ENCODE assay signal across 23 mouse cellular contexts in the genomic region with DNA sequence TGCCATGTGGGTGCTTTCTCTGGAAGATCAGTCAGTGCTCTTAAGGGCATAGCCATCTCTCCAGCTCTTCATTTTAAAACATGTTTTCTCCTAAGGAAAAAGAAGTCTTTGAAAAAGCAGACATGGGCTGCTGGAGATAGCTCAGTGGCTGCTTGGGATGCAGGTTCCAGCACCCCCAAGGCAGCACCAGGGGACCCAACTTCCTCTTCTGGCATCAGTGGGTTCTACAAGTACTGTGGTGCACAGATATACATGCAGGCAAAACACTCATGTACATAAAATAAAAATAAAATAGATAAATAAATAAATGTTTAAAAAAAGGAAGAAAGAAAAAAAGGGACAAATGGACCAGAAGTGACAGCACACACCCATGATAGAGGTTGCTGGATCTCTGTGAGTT.
"Had no signal": no experiment of that assay in that cellular context is flagged by ENCODE, and none has a peak within 500 bp of the region (broad histone marks: within the 10 kb centered on the region; RNA-seq: fewer than 3 reads in every experiment).

No protein-coding gene starts in this region.

- ATAC-seq: liver, postnatal 0 days; lung, postnatal 0 days; midbrain, embryonic 15.5 days had no signal

- H3K27ac ChIP-seq: kidney, embryonic 15.5 days; left cerebral cortex, adult 2 months; limb, embryonic 12.5 days; limb, embryonic 15.5 days; liver, embryonic 14.5 days; macrophage; midbrain, embryonic 12.5 days; midbrain, embryonic 15.5 days; neural tube, embryonic 12.5 days; neural tube, embryonic 15.5 days; stomach, postnatal 0 days had no signal

- DNase-seq: kidney, postnatal 10 days; kidney, postnatal 36 days; layer of hippocampus, postnatal 36 days; left cerebral cortex, postnatal 4 days; liver, postnatal 0 days; lung, embryonic 14.5 days; right cerebral cortex, adult 18-20 months; right cerebral cortex, postnatal 14 days; right cerebral cortex, postnatal 4 days; thymus, postnatal 25 days had no signal

- H3K9me3 ChIP-seq: kidney, embryonic 15.5 days; limb, embryonic 12.5 days; limb, embryonic 15.5 days; midbrain, embryonic 12.5 days; midbrain, embryonic 15.5 days; neural tube, embryonic 12.5 days; neural tube, embryonic 15.5 days had no signal

- H3K36me3 ChIP-seq: kidney, embryonic 15.5 days; limb, embryonic 12.5 days; limb, embryonic 15.5 days; midbrain, embryonic 12.5 days; midbrain, embryonic 15.5 days; neural tube, embryonic 12.5 days; neural tube, embryonic 15.5 days had no signal

- H3K27me3 ChIP-seq: kidney, embryonic 15.5 days; limb, embryonic 12.5 days; limb, embryonic 15.5 days; midbrain, embryonic 15.5 days; neural tube, embryonic 12.5 days; neural tube, embryonic 15.5 days had no signal

- H3K4me2 ChIP-seq: kidney, embryonic 15.5 days; limb, embryonic 12.5 days; limb, embryonic 15.5 days; liver, embryonic 11.5 days; lung, embryonic 14.5 days; midbrain, embryonic 12.5 days; midbrain, embryonic 15.5 days; neural tube, embryonic 12.5 days; neural tube, embryonic 15.5 days had no signal

- H3K4me1 ChIP-seq: kidney, embryonic 15.5 days; limb, embryonic 15.5 days; midbrain, embryonic 12.5 days; midbrain, embryonic 15.5 days; neural tube, embryonic 12.5 days; neural tube, embryonic 15.5 days had no signal

- H3K4me3 ChIP-seq: kidney, embryonic 15.5 days; left cerebral cortex, adult 2 months; limb, embryonic 12.5 days; limb, embryonic 15.5 days; midbrain, embryonic 12.5 days; midbrain, embryonic 15.5 days; neural tube, embryonic 12.5 days; neural tube, embryonic 15.5 days had no signal

- H3K9ac ChIP-seq: kidney, embryonic 15.5 days; limb, embryonic 12.5 days; limb, embryonic 15.5 days; liver, embryonic 14.5 days; liver, postnatal 0 days; lung, embryonic 14.5 days; midbrain, embryonic 12.5 days; midbrain, embryonic 15.5 days; neural tube, embryonic 12.5 days; neural tube, embryonic 15.5 days had no signal
